Mouse (Mus musculus): ENCODE data around the gene Man2c1. TPM values are rescaled to one million over a fixed set of nuclear protein-coding genes. Genes with fewer than 3 reads are reported as not detected.

Gene Man2c1
- total RNA-seq (2021), result 10 to 100 TPM; 30.9 to 35.6 TPM
- long read RNA-seq, experiment 1, transcript Man2c1-211 (26 exons, 3,820 nt), result major isoform, 27 of 36 reads
- long read RNA-seq, experiment 1, partial matches to known transcripts, result 3 of 36 reads
- long read RNA-seq, experiment 1, other reads (novel, unspliced or antisense), result 6 of 36 reads
- long read RNA-seq, experiment 2, transcript Man2c1-211 (26 exons, 3,820 nt), result major isoform, 34 of 41 reads
- long read RNA-seq, experiment 2, partial matches to known transcripts, result 4 of 41 reads
- long read RNA-seq, experiment 2, other reads (novel, unspliced or antisense), result 3 of 41 reads

DNA sequence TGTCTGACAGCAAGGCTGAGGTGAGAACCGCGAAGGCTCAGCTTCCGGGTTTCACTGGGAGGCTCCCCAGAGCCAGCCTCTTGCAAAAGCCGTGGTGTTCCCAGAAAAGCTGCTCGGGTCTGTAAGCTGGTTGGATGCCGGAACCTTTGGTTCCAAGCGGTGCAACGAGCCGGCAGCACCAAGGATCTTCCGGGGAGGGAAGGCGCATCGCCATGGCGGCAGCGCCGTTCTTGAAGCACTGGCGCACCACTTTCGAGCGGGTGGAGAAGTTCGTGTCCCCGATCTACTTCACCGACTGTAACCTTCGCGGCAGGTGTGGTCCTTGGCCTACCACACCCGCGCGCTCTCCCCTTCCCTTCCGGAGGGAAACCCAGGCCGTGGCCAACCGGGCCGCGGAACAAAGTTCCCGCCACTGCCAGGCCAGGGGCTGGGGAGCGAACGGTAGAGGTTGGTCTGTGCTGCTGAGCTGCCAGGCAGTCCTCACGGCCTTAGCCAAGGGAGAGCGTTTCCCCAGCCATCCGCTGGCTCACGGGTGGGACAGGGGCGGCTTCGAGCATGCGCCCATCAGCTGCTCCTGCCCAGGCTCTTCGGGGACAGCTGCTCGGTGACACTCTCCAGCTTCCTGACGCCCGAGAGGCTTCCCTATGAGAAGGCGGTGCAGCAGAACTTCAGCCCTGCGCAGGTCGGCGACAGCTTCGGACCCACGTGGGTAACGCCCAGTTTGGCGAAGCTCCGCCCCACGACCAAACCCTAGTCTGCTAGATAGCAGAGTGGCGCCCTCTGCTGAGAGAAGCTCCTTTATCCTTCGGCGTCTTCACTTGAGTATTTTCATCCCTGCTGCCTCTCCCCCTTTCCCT lies at the start of gene Man2c1:
Man2c1 (plus strand) TSS at position 114 of the 857 bp plus-strand sequence.
- peak within 1 kb of the TSS; percentile 85 for H3K4me3 ChIP-seq
- intact Hi-C loops (cut with DNase I), result loop anchor here (1.0 to 5.0 kb wide), 5 partner anchors 52 to 240 kb away; partner anchors contain the start of genes Snupn and Snx33
- peak within 1 kb of the TSS; percentile 99 for H3K27ac ChIP-seq
- peak; percentile 96 for DNase-seq
- TF ChIP-seq CTCF (IDR thresholded peaks at IDR 0.05), result peak; percentile 87

GRCm38 (mm10) chr9:57082236-57082635 lies 48.3 kb upstream of the Man2c1 start:
- no peak for DNase-seq
- no peak overlapping the region for H3K27ac ChIP-seq
- H3K4me3 ChIP-seq, result no peak overlapping the region
- intact Hi-C loops (cut with DNase I), result loop anchor here (5.0 kb wide), 1 partner anchor 35 kb away; no protein-coding TSS in a partner anchor
- no peak for TF ChIP-seq CTCF (IDR thresholded peaks at IDR 0.05)

DNA sequence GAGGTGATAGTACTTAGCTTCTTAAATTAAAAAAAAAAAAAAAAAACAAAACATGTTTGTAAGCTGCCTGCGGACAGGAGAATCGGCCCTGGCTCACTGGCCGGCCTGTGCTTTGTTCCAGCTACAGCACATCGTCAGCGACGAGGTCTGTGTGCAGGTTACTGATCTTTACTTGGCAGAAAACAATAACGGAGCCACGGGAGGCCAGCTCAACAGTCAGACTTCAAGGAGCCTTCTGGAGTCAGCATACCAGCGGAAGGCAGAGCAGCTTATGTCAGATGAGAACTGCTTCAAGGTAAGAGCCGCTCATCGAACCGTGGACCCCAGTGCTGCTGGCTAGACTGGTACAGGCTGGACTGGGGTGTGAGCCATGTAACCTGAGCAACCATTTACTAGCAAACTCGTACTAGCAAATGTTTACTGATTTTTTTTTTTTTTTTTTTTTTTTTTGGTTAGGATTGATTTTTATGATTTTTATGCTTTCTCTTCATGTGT lies 13.2 kb upstream of the Man2c1 start:
- no peak overlapping the region for H3K27ac ChIP-seq
- DNase-seq, result no peak
- TF ChIP-seq CTCF (IDR thresholded peaks at IDR 0.05), result no peak
- no peak overlapping the region for H3K4me3 ChIP-seq
- intact Hi-C loops (cut with DNase I), result loop anchor here (5.0 kb wide), 1 partner anchor 35 kb away; no protein-coding TSS in a partner anchor

GRCm38 (mm10) chr9:57129641-57130040 lies 849 bp upstream of the Man2c1 start:
- peak overlapping the region; percentile 85 for H3K4me3 ChIP-seq
- intact Hi-C loops (cut with DNase I), result loop anchor here (2.0 to 5.0 kb wide), 4 partner anchors 51 to 239 kb away; partner anchors contain the start of gene Snx33

GRCm38 (mm10) chr9:57137246-57137645 lies 6.8 kb downstream of the Man2c1 start:
- TF ChIP-seq CTCF (IDR thresholded peaks at IDR 0.05), result no peak
- DNase-seq, result peak; percentile 57
- intact Hi-C loops (cut with DNase I), result no loop called here
- H3K27ac ChIP-seq, result no peak overlapping the region
- H3K4me3 ChIP-seq, result no peak overlapping the region

More at GRCm38 (mm10) chr9:57129641-57130040, 849 bp upstream of the Man2c1 start:
- no peak for TF ChIP-seq CTCF (IDR thresholded peaks at IDR 0.05)
- DNase-seq, result no peak
- H3K27ac ChIP-seq, result peak overlapping the region; percentile 99

DNA sequence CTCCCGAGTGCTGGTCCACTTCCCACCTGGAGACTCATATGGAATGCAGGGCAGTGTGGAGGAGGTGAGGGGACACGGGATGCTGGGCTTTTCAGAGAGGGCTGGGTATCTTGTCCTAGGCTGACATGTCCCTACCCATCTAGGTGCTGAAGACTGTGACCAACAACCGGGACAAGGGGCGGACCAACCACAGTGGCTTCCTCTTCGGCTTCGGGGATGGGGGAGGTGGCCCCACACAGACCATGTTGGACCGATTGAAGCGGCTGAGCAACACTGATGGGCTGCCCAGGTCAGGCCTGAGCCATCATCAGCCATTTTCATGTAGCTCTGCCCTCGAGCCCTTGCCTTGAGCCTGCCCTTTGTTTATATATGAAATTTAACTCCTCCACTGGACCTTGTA lies 7.3 kb downstream of the Man2c1 start:
- DNase-seq, result peak; percentile 18
- Histone ChIP-seq H3K4me3 (no peak overlapping the region), H3K27ac (no peak overlapping the region)
- TF ChIP-seq CTCF (IDR thresholded peaks at IDR 0.05), result no peak
- intact Hi-C loops (cut with DNase I), result no loop called here

- Histone ChIP-seq H3K4me3 (no peak overlapping the region), H3K27ac (no peak overlapping the region)
- TF ChIP-seq CTCF (IDR thresholded peaks at IDR 0.05), result no peak
- no peak for DNase-seq
- intact Hi-C loops (cut with DNase I), result no loop called here
Measured at GRCm38 (mm10) chr9:57138507-57138906, 8.0 kb downstream of the Man2c1 start.

DNA sequence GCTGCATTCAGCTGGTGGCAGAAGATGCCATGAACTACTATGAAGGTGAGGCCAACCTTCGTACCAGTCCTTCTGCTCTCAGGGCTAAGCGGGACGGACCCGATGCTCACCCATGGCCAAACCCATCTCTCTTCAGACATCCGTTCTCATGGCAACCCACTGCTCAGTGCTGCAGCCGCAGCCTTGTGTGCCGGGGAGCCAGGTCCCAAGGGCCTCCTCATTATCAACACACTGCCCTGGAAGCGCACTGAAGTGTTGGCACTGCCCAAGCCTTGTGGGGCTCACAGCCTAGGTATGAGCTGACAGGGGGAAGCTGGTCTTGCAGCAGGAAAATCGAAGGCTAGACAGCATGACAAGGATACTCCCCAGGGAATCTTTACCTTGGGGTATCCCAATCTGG lies 8.6 kb downstream of the Man2c1 start:
- H3K27ac ChIP-seq, result no peak overlapping the region
- DNase-seq, result no peak
- no peak for TF ChIP-seq CTCF (IDR thresholded peaks at IDR 0.05)
- H3K4me3 ChIP-seq, result no peak overlapping the region
- intact Hi-C loops (cut with DNase I), result no loop called here

GRCm38 (mm10) chr9:57139571-57139970 lies 9.1 kb downstream of the Man2c1 start:
- DNase-seq, result no peak
- Histone ChIP-seq H3K4me3 (no peak overlapping the region), H3K27ac (no peak overlapping the region)
- intact Hi-C loops (cut with DNase I), result no loop called here
- no peak for TF ChIP-seq CTCF (IDR thresholded peaks at IDR 0.05)

GRCm38 (mm10) chr9:57141417-57142353 lies 11.2 kb downstream of the Man2c1 start:
- no peak for TF ChIP-seq CTCF (IDR thresholded peaks at IDR 0.05)
- Histone ChIP-seq H3K27ac (no peak overlapping the region), H3K4me3 (no peak overlapping the region)
- no peak for DNase-seq
- intact Hi-C loops (cut with DNase I), result no loop called here

- intact Hi-C loops (cut with DNase I), result no loop called here
- TF ChIP-seq CTCF (IDR thresholded peaks at IDR 0.05), result no peak
- H3K4me3 ChIP-seq, result no peak overlapping the region
- no peak overlapping the region for H3K27ac ChIP-seq
- DNase-seq, result no peak
Measured at GRCm38 (mm10) chr9:57143212-57143611, 12.7 kb downstream of the Man2c1 start.

DNA sequence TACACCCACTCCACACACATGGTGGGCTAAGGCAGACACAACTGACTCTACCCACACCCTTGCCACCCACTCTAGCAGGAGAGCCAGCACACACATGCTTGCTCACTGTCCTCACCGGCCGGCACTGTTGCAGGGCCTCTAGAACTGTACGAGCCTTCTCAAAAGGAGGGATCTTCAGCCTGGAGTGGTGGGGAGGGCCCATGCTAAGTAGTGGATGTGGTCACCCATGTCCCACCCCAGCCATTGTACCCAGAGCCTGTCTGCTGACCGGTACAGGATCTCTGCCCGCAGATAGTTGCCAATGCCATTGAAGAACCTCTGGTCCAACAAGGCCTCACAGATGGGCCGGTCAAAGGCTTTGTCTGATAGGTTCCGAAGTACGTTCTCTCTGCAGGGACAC lies 14.3 kb downstream of the Man2c1 start:
- no peak for DNase-seq
- H3K4me3 ChIP-seq, result no peak overlapping the region
- intact Hi-C loops (cut with DNase I), result no loop called here
- no peak overlapping the region for H3K27ac ChIP-seq
- TF ChIP-seq CTCF (IDR thresholded peaks at IDR 0.05), result no peak
